Mouse (Mus musculus): ENCODE measurements around the gene Prkd2. TPM values are rescaled to one million over a fixed set of nuclear protein-coding genes. Genes with fewer than 3 reads are reported as not detected.

Gene Prkd2
- total and polyA plus RNA-seq, 3 experiments: 9.8 to 39.0 (median 18.0) TPM

GRCm38 (mm10) chr7:16879796-16880547 lies 37.3 kb downstream of the Prkd2 start:
- no peaks in the 10 kb centered on the region for H3K27me3 ChIP-seq (replicated peaks)
- H3K79me2 ChIP-seq (replicated peaks; ENCODE audit: control insufficient read depth, extremely low read depth, insufficient read depth, poor library complexity, severe bottlenecking): no peaks in the 10 kb centered on the region
- H3K4me3 ChIP-seq (replicated peaks in 1 of 3; ENCODE audit: low read depth in 2 of 3, low read length in 2 of 3, poor library complexity in 1 of 3): no peak overlapping the region
- peaks cover 6 to 39% of the 10 kb centered on the region in 2 experiments for H3K4me1 ChIP-seq (ENCODE audit: control insufficient read depth in 1 of 2, insufficient read depth in 2 of 2)
- H3K9ac ChIP-seq (ENCODE audit: insufficient read depth, low read depth): no peak overlapping the region
- in situ Hi-C loops (cut with MboI; ENCODE audit: low pct_ligation_motif_present, low pct_unique_long_range_greater_than_20kb, low sequenced_read_pairs) (no loop called here), dilution Hi-C loops (cut with MboI; ENCODE audit: extremely low pct_ligation_motif_present, extremely low pct_unique_long_range_greater_than_20kb, low sequenced_read_pairs) (no loop called here)
- H3K4me2 ChIP-seq (ENCODE audit: insufficient read depth, low read depth, poor library complexity, severe bottlenecking): no peak overlapping the region
- H3K36me3 ChIP-seq (replicated peaks in 1 of 2; ENCODE audit: control insufficient read depth in 1 of 2, insufficient read depth in 1 of 2, low read length in 1 of 2): peaks cover 2 to 50% of the 10 kb centered on the region in 2 experiments
- TF ChIP-seq POLR2A (IDR thresholded peaks at IDR 0.05; ENCODE audit: low read depth, low read length) (no peak), E2F4 (IDR thresholded peaks at IDR 0.05; ENCODE audit: insufficient replicate concordance, low read depth, low read length) (no peak), ZMIZ1 (IDR thresholded peaks at IDR 0.05; ENCODE audit: low read depth, low read length) (no peak), RCOR1 (conservative IDR thresholded peaks at IDR 0.05; ENCODE audit: low read depth, low read length) (no peak), MAZ (IDR thresholded peaks at IDR 0.05; ENCODE audit: low read depth, low read length) (no peak), TCF12 (IDR thresholded peaks at IDR 0.05; ENCODE audit: low read depth, low read length) (no peak), JUN (IDR thresholded peaks at IDR 0.05; ENCODE audit: insufficient read depth, low read depth, low read length) (no peak), UBTF (IDR thresholded peaks at IDR 0.05; ENCODE audit: low read depth, low read length) (no peak), CHD1 (IDR thresholded peaks at IDR 0.05; ENCODE audit: low read depth, low read length) (no peak), HCFC1 (IDR thresholded peaks at IDR 0.05; ENCODE audit: low read depth, low read length) (no peak)
- H3K9me3 ChIP-seq (replicated peaks; ENCODE audit: low read length): peaks cover 9% of the 10 kb centered on the region
- H3K27ac ChIP-seq (ENCODE audit: insufficient read depth, low read depth): no peak overlapping the region
- no peak for DNase-seq (ENCODE audit: extremely low read depth)

- H3K4me2 ChIP-seq (ENCODE audit: insufficient read depth, low read depth, poor library complexity, severe bottlenecking): no peak overlapping the region
- peaks cover 14% of the 10 kb centered on the region for H3K9me3 ChIP-seq (replicated peaks; ENCODE audit: low read length)
- H3K4me3 ChIP-seq (replicated peaks in 1 of 3; ENCODE audit: low read depth in 2 of 3, low read length in 2 of 3, poor library complexity in 1 of 3): no peak overlapping the region
- no peak overlapping the region for H3K9ac ChIP-seq (ENCODE audit: insufficient read depth, low read depth)
- in situ Hi-C loops (cut with MboI; ENCODE audit: low pct_ligation_motif_present, low pct_unique_long_range_greater_than_20kb, low sequenced_read_pairs) (no loop called here), dilution Hi-C loops (cut with MboI; ENCODE audit: extremely low pct_ligation_motif_present, extremely low pct_unique_long_range_greater_than_20kb, low sequenced_read_pairs) (no loop called here)
- no peak for DNase-seq (ENCODE audit: extremely low read depth)
- no peaks in the 10 kb centered on the region for H3K27me3 ChIP-seq (replicated peaks)
- TF ChIP-seq ZNF384 (IDR thresholded peaks at IDR 0.05; ENCODE audit: low read depth, low read length): no peak
- no peak for TF ChIP-seq GABPA (IDR thresholded peaks at IDR 0.05; ENCODE audit: insufficient replicate concordance, low read depth, low read length)
- TF ChIP-seq MYC (IDR thresholded peaks at IDR 0.05; ENCODE audit: low read depth, low read length): no peak
- no peak for TF ChIP-seq MAX (IDR thresholded peaks at IDR 0.05; ENCODE audit: low read length)
- TF ChIP-seq MAZ (IDR thresholded peaks at IDR 0.05; ENCODE audit: low read depth, low read length): no peak
- no peak for TF ChIP-seq CTCF (conservative IDR thresholded peaks at IDR 0.05 in 1 of 2, IDR thresholded peaks at IDR 0.05 in 1 of 2; ENCODE audit: low read depth in 2 of 2, low read length in 2 of 2)
- no peak for TF ChIP-seq JUN (IDR thresholded peaks at IDR 0.05; ENCODE audit: insufficient read depth, low read depth, low read length)
- no peak for TF ChIP-seq TCF12 (IDR thresholded peaks at IDR 0.05; ENCODE audit: low read depth, low read length)
- TF ChIP-seq JUND (conservative IDR thresholded peaks at IDR 0.05; ENCODE audit: low read depth, low read length): no peak
- TF ChIP-seq PAX5 (IDR thresholded peaks at IDR 0.05; ENCODE audit: low read length): no peak
- TF ChIP-seq RAD21 (IDR thresholded peaks at IDR 0.05; ENCODE audit: low read depth, low read length): no peak
- no peak for TF ChIP-seq POLR2AphosphoS2 (IDR thresholded peaks at IDR 0.05; ENCODE audit: low read depth, low read length)
- no peak for TF ChIP-seq MEF2A (IDR thresholded peaks at IDR 0.05; ENCODE audit: borderline replicate concordance, low read depth, low read length)
- TF ChIP-seq ELF1 (IDR thresholded peaks at IDR 0.05; ENCODE audit: low read depth, low read length): no peak
- TF ChIP-seq IRF4 (IDR thresholded peaks at IDR 0.05; ENCODE audit: low read depth, low read length): no peak
- TF ChIP-seq NELFE (IDR thresholded peaks at IDR 0.05; ENCODE audit: low read depth, low read length): no peak
- TF ChIP-seq USF1 (IDR thresholded peaks at IDR 0.05; ENCODE audit: low read depth, low read length): no peak
- no peak for TF ChIP-seq CHD2 (IDR thresholded peaks at IDR 0.05; ENCODE audit: low read length)
- no peak for TF ChIP-seq ZC3H11A (IDR thresholded peaks at IDR 0.05; ENCODE audit: low read depth, low read length)
- H3K4me1 ChIP-seq (ENCODE audit: control insufficient read depth in 1 of 2, insufficient read depth in 2 of 2): peaks cover 6 to 39% of the 10 kb centered on the region in 2 experiments
- H3K27ac ChIP-seq (ENCODE audit: insufficient read depth, low read depth): no peak overlapping the region
- H3K79me2 ChIP-seq (replicated peaks; ENCODE audit: control insufficient read depth, extremely low read depth, insufficient read depth, poor library complexity, severe bottlenecking): no peaks in the 10 kb centered on the region
- H3K36me3 ChIP-seq (replicated peaks in 1 of 2; ENCODE audit: control insufficient read depth in 1 of 2, insufficient read depth in 1 of 2, low read length in 1 of 2): peaks cover 4 to 56% of the 10 kb centered on the region in 2 experiments
Observed at GRCm38 (mm10) chr7:16880615-16881014, 37.9 kb downstream of the Prkd2 start.
